Mouse (Mus musculus) layer of hippocampus, adult 8-10 months (tissue): ENCODE measurements around the gene Ramp2. TPM values are rescaled to one million over a fixed set of nuclear protein-coding genes. Genes with fewer than 3 reads are reported as not detected.
A peak's percentile ranks its signal among the peaks of the same experiment; 100 is the strongest.

Experiments used
- DNase-seq, 2 experiments: peaks; one replicate each; pipeline ENCODE4 v3.0.0; 2022; ENCODE audit warnings: low spot score in 2 of 2
- total RNA-seq, 4 experiments: library from RNA; stranded (reverse); gene quantifications; 2 replicates each; pipeline ENCODE4 v1.2.4; 2022

The Ramp2 gene
- total RNA-seq, 4 experiments from 2014 or later: 54.2 to 66.0 (median 64.6) TPM

DNA sequence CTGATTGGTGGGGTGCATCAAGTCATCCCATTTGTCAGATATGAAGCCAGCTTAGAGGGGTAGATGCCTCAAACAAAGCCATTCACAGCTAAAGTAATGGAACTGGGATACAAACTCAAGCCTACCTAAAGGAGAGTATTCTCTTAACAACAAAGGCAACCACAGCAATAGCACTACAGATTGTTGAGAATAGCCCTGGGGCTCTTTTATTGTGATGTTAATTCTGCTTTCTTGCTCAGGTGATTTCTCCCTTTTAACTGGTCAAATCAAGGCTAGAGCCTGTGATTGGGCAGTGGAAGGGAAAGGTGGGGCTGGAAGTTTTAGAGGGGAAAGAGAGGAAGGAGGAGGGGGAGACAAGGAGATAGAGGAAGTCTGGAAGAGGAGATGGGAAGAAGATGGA is 11.7 kb upstream of the Ramp2 start:
- no peak for DNase-seq

DNA sequence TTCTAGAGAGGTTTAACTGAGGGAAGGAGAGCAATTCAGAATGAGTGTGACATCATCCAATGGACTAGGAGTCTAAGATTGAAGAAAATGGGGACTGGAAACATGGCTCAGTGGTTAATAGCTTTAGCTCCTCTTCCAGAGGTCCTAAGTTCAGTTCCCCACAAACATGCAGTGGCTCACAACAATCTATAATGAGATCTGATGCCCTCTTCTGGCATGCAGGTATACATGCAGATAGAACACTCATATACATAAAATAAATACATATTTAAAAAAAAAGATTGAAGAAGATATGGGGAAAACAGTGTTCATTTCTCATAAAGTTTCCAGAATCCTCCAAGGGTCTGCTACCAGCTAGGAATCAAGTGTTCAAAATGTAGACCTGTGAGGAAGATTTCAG is 10.4 kb upstream of the Ramp2 start:
- DNase-seq: no peak

DNA sequence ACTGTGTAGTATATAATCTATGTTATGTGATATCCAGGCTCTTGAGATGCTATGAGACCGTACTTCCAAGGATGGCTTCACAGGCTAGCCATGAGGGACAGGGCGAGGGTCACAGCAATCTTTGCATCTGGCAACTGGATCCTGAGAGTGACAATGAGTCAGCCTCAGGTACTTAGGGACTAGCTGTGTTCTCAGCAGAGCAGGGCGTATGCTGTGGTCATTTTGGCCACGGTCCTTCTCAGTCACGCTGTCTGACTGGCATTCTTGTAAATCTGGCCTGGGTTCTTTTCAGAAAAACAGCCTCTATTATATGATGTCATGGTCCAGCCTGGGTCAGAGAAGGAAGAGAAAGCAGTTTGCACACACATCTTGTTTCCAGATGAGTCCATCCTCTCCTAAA is 9.0 kb upstream of the Ramp2 start:
- DNase-seq: no peak

DNA sequence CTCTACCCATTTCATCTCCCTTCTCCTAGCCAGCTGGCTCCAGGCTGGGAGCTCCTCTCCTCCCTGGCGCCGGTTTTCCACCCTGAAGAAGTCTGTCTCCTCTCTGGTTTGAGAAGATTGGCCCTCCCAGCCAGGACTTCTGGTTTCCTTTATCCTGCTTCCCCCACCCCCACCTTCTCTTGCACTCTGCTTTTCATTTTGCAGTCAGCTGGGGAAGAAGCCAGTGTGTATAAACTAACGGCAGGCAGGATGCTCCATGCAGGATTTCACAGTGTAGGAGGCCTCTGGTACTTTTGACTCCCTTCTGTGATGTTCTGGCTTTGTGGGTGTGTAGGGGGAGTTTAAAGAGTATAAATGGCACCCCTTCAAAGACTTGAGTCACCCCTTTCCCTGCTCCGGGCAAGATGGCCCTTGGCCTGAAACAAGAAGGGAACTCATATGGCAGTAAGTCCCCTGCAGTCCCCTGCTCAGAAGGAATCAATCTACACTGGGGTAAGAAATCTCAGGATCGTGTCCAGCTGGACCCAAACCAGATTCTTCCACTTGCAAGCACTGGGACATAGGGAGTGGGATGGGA is 7.7 kb upstream of the Ramp2 start:
- peak in 1 of 2 experiments; percentile 51 for DNase-seq

DNA sequence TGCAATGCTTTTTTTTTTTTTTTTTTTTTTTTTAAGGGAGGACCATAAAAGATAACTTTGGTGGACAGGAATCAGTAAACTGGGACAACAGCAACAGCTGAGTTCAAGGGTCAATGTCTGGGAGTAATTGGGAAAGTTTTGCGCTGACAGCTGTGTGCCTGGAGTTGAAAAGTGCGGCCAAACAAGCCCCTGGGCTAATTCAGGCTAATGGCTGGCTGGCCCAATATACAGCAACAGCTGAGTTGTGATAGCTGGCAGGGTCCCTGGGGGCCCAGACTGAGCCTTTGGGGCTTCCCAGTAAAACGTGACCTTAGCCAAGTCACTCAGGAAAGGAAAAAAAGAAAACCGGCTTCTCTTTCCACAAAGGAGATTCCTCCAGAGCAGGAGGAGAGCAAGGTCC is 757 bp upstream of the Ramp2 start:
- no peak for DNase-seq

DNA sequence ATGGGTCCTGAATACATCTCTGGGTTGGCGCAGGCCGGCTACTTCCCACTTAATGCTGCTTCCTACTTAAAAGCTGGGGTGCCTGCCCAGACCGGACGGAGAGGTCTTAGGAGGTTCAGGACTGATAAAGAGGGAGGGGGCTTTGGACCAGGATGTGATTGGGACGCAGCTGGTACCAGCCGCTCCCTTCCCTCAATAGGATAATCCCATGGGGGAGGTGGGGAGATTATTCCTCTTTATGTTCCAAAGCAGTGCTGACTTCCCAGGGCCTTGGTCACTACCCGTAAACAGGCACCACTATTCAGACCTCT is 829 bp downstream of the Ramp2 start:
- no peak for DNase-seq

DNA sequence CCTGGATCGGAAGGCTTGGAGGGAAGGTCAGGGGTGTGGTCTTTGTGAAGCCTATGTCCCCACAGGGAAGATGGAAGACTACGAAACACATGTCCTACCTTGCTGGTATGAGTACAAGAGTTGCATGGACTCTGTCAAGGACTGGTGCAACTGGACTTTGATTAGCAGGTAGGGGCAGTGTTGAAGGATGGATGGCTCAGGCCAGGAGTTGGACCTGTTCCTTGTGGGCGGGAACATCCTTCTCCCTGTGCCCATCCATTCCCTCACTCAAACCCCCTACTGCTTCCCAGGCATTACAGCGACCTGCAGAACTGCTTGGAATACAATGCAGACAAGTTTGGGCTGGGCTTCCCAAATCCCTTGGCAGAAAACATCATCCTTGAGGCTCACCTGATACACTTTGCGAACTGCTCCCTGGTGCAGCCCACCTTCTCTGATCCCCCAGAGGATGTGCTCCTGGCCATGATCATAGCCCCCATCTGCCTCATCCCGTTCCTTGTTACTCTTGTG is 1.7 kb downstream of the Ramp2 start:
- DNase-seq: no peak

DNA sequence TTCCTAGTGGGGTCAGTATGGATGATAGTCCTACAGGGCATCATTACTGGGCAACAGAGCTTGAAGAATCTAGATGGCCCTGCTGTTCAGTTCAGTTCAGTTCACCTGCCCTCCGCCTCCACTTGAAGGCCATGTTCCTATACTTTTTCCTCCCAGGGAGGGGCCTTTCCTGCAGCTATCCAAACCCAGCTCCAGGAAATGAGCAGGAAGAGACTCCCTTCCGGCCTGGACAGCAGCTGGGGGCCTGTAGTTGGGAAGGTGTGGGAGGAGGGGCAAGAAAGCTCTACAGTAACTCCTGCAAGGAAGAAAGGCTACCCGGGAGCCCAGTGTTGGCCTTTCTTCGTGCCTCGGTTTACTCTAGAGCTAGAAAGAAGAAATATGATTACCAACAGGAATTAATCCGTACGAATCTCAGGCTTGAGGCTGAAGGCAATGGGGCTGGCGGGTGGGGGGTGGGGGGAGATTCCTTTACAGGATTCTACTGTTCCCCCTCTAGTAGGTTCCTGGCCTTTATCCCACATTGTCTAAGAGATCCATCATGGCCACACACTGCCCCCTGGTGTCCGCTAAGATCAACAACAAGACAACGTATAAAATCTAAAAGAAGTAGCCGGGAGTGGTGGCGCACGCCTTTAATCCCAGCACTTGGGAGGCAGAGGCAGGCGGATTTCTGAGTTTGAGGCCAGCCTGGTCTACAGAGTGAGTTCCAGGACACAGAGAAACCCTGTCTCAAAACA is 2.6 kb downstream of the Ramp2 start:
- DNase-seq: peak in 1 of 2 experiments; percentile 73

DNA sequence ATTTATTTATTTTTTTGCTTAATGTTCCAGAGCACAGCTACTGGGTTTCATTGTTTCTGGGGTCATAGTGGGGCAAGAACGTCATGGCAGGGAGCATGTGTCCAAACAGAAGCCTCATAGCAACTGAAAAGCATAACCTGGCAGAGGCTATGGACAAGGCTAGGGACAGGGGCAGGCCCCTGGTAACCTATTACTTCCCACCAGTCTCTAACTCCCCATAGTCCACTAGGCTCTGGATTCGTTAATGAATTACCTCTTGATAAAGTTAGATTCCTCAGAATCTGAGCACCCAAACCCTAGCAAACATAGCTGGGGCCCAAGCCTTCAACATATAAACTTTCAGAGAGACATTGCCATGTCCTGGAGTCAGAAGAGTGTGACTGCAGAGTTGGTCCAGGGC is 5.2 kb downstream of the Ramp2 start:
- DNase-seq: no peak

DNA sequence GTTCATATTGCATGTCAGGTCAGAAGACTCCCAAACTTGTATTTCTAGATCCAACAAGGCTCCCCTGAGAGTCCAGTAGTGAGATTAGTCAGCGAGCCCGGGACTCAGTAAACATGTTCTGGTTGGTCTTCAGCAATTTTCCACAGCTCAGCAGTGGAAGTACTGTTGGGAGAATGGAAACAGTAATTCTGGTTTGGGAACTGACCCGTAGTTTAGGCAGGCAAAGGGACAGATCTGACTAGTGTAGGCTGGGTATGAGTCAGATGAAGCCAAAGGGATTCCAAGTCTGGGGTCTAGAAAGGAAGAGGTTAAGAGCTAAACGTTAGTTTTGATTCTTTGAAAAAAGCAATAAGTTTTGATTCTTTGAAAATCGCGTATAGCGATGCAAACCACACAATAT is 7.1 kb downstream of the Ramp2 start:
- DNase-seq: no peak

DNA sequence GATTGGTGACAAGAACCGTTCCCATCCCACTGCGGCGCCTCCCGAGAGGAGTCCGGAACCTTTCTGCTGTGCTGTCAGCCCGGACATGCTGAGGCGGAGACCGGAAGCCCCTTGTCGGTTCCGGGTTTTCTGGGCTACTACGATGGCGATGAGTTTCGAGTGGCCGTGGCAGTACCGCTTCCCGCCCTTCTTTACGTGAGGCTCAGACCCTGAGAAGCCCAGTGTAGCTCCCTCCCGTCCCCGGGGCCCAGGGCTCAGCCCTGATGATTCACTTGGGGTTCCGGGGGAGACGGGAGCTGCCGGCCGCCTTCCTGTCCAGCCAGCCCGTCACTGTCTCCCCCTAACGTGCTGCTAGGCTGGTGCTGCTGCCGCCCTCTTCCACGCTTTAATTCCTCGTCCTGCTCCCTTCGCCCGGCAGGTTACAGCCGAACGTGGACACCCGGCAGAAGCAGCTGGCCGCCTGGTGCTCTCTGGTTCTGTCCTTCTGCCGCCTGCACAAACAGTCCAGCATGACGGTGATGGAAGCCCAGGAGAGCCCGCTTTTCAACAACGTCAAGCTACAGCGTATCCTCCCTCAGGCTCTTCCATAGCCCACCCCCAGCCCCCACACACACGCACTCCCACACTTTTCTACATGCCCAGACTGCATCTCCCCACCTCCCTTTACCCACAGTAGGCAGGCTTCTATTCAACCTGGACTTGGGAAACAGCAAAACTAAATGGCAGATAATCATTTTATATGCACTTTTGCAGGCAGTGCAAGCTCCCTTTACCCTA is 8.0 kb downstream of the Ramp2 start, which contains the start of gene Vps25:
Vps25 (plus strand) TSS at position 95 of the 777 bp plus-strand sequence.
- peak; percentile 72 to 81 for DNase-seq

DNA sequence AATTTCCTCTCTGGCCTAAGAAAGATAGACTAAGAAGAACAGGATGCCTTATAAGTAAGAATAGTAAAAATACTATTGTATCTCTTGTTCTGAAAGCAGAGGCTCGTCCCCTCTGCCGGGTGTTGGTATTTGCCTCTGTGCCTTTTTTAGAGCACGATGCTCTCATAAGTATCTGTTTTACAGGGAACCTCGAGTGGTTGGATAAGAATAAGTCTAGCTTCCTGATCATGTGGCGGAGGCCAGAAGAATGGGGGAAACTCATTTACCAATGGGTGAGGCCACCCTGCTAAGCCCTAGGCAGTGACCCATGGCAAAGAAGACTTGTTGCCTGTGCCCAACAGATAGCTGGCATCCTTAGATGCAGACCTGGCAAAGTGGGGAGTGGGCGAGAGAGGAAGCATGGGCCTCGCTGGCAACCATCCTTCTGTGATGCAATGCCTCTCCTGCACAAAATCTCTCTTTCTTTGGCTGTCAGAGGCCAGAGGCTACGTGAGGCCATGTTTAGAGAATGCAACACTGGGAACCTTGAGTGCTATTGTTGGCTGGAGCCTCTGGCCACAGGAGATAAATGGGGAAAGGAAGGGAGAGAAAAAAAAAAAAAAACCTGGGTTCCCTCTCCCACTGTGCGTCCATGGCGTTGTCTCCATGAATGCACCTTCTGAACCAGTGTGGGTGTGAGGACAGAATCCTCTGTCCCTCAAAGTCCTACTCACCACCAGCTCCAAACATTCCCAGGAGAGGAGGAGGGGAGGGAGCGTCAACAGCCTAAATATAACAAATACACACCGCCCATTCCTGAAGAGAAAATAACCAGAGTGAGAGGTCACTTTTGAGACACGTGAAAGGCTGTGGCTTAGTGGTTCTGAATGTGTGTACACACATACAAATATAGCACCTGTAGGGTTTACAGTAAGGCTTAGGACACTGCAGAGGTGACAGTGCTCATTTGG is 10.3 kb downstream of the Ramp2 start:
- DNase-seq: no peak

DNA sequence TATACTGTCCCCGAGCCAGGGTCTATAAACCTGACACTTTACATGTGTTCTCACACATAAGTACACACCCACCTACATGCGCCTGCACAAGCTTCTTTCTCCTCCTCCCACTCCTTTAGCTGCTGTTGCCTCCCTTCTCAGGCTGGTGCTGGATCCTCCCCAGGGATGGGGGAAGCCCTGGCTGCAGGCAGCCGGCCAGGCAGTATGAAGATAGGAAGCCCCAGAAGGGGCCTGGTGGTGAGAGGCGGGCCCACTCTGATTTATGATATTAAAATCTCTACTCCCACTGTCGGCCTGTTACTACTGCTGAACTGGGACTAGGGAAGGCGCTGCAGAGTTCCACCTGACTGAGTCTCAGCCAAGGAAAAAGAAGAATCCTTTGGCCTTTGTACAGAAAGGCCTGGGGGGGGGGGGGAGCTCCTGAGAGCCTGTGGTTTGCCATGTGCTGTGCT is 13.5 kb downstream of the Ramp2 start:
- DNase-seq: peak; percentile 75 to 78

DNA sequence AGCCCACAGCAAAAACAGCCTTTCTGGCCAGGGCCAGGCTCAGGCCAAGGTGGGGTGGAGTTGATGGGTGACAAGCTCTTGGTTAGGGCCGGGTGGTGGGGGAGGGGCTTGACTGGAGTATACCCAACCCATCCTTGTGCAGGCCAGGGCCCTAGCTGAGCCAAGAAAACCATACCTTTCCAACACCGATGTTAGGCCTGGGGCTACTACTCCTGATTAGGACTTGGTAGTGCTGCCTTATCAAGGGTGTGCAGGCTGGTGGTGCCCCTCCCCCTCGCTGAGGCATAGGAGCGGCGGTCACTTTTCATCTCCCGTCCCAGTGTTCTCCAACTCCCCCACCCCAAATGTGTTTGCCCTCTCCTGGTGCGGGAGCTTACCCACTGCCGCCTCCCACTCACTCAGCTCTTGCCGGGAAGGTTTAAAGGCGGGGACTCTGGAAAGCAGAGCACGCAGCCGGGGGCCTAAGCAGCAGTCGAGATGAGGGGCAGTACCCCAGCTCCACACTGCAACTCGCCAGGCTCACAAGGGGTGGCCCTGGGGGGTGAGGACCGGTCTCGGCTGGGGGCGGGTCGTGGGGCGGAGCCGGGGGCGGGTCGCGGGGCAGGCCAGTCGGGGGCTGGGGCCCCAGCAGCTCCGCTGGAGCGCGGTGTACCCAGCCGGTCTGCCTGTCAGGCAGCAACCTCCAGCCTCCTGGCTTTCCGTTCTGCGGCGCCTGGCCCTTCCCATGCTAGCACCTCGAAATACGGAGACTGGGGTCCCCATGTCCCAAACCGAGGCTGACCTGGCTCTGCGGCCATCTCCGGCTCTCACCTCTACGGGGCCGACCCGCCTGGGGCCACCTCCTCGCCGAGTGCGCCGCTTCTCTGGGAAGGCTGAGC is 14.4 kb downstream of the Ramp2 start, which contains the start of gene Wnk4:
Wnk4 (plus strand) TSS at position 620 of the 878 bp plus-strand sequence.
- no peak for DNase-seq

DNA sequence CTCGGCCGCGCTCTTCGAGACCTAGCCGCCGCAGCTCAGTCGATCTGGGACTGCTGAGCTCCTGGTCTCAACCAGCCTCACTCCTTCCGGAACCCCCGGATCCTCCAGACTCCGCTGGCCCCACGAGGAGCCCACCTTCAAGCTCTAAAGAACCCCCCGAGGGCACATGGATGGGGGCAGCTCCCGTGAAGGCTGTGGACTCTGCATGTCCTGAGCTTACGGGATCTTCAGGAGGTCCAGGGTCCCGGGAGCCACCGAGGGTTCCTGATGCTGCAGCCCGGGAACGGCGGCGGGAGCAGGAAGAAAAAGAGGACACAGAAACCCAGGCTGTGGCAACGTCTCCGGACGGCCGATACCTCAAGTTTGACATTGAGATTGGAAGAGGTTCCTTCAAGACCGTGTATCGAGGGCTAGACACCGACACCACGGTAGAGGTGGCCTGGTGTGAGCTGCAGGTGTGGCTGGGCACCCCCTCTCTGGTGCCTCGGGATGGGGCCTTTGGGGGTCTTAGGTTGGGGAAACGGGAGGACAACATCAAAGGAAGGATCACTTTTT is 15.1 kb downstream of the Ramp2 start:
- DNase-seq: no peak

DNA sequence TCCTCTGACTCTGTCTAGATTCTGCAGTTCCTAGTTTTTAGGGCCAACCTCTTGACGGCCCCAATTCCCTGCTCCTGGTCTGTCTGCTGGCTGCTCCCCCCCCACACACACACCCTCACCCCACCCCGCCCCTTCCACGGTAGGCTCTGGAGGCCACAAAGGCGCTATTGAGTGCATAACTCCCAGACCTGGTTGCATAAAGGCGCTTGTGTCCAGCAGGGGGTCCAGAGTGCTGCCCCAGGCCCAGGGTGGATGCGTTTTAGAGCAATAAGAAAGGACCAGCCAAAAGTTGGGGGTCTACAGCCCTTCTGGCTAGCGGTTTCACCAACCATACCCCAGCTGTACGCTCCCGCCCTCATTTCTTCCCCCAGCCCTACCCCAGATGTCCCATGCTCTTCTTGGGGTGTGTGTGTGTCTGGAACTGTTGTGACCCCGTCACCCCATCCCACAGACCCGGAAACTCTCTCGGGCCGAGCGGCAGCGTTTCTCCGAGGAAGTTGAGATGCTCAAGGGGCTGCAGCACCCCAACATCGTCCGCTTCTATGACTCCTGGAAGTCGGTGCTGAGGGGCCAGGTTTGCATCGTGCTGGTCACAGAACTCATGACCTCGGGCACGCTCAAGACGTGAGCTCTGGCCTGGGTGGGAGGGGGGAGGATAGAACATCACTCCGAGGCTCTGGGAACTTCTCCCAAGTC is 16.6 kb downstream of the Ramp2 start:
- DNase-seq: no peak

DNA sequence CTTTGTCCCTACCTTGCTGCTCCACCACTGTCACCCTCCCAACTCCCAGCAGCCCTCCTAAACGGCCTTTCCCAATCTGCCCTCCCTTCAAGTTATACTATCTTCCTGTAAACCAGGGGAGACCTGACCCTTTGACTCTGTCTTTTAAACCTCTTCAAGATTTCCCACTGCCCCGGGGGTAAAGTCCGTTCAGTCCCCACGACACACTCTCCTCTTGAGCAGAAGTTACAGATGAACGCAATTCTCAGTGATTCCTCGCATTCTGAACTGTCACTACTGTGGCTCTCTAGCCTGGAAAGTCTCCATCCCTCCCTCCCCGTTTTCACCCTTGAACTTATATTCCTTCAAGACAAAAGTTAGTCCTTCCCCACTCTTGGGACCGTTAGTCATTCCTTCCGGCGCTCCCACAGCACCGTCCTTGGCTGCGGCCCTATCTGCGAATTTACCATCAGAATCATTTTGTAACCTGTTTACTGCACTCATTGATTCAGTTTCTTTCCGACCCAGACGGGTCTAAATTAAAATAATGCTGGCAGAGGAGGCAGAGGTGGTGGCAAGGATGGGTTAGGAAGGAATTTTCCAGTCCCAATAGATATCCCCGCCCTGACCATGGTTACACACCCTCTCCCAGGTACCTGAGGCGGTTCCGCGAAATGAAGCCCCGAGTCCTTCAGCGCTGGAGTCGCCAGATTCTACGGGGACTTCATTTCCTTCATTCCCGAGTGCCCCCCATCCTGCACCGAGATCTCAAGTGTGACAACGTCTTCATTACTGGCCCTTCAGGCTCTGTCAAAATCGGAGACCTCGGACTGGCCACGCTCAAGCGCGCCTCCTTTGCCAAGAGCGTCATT is 17.5 kb downstream of the Ramp2 start:
- DNase-seq: no peak

DNA sequence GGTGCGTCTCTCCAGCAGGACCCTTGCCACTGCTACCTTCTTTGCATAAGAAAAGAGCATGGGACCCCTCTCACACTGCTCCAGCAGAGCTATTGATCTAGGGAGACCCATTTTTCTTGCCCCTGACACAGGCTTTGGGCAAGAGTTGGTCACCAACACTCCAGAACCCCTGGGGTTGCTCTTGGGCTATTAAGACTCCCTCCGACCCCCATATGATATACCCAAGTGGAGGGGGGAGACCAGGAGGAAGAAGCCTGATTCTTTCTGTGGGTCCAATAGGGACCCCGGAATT is 18.1 kb downstream of the Ramp2 start:
- DNase-seq: no peak
